Mouse (Mus musculus) CH12.LX (cell line): ENCODE results near the gene Ninl.

Source experiments
- CHD2 ChIP-seq: IDR thresholded peaks from 2 replicates; pipeline ENCODE4 v1.6.1; 2011; ENCODE audit warnings: low read length, improper control_type of control experiment
- CTCF ChIP-seq, 2 experiments: IDR thresholded peaks in 1 of 2; conservative IDR thresholded peaks in 1 of 2; 2 replicates each; pipeline ENCODE4 v1.5.1; 2011 to 2012; ENCODE audit warnings: low read depth in 2 of 2, low read length in 2 of 2, improper control_type of control experiment in 1 of 2, inconsistent platforms in 1 of 2, mild to moderate bottlenecking in 1 of 2, moderate library complexity in 1 of 2
- EP300 ChIP-seq: IDR thresholded peaks from 2 replicates; pipeline ENCODE4 v1.6.1; 2011; ENCODE audit warnings: low read length, improper control_type of control experiment
- GABPA ChIP-seq: IDR thresholded peaks from 2 replicates; pipeline ENCODE4 v1.6.1; 2012; ENCODE audit warnings: low read depth, low read length, improper control_type of control experiment, inconsistent platforms; ENCODE audit not compliant: insufficient replicate concordance
- MAFK ChIP-seq: IDR thresholded peaks from 2 replicates; pipeline ENCODE4 v1.6.1; 2011; ENCODE audit warnings: low read length, improper control_type of control experiment; ENCODE audit not compliant: insufficient replicate concordance
- MEF2A ChIP-seq: IDR thresholded peaks from 2 replicates; pipeline ENCODE4 v1.6.1; 2014; ENCODE audit warnings: low read depth, mild to moderate bottlenecking, inconsistent platforms, low read length, improper control_type of control experiment, borderline replicate concordance
- MXI1 ChIP-seq: IDR thresholded peaks from 2 replicates; pipeline ENCODE4 v1.6.1; 2011; ENCODE audit warnings: mild to moderate bottlenecking, low read depth, low read length, improper control_type of control experiment
- NELFE ChIP-seq: IDR thresholded peaks from 2 replicates; pipeline ENCODE4 v1.6.1; 2011; ENCODE audit warnings: low read depth, low read length, improper control_type of control experiment
- POLR2A ChIP-seq: IDR thresholded peaks from 2 replicates; pipeline ENCODE4 v1.6.1; 2011; ENCODE audit warnings: low read depth, mild to moderate bottlenecking, improper control_type of control experiment, low read length
- RAD21 ChIP-seq: IDR thresholded peaks from 2 replicates; pipeline ENCODE4 v1.6.1; 2011; ENCODE audit warnings: low read depth, mild to moderate bottlenecking, low read length, improper control_type of control experiment, moderate library complexity
- RCOR1 ChIP-seq: conservative IDR thresholded peaks from 2 replicates; pipeline ENCODE4 v1.6.1; 2012; ENCODE audit warnings: low read depth, mild to moderate bottlenecking, inconsistent platforms, low read length, improper control_type of control experiment
- SMC3 ChIP-seq: IDR thresholded peaks from 2 replicates; pipeline ENCODE4 v1.6.1; 2011; ENCODE audit warnings: low read depth, low read length, improper control_type of control experiment
- ZC3H11A ChIP-seq: IDR thresholded peaks from 2 replicates; pipeline ENCODE4 v1.6.1; 2012; ENCODE audit warnings: low read depth, mild to moderate bottlenecking, inconsistent platforms, low read length, improper control_type of control experiment
- ZKSCAN1 ChIP-seq: IDR thresholded peaks from 2 replicates; pipeline ENCODE4 v1.6.1; 2012; ENCODE audit warnings: low read depth, inconsistent platforms, low read length, improper control_type of control experiment, borderline replicate concordance

GRCm38 (mm10) chr2:150990506-150990905, 48.7 kb downstream of the Ninl start:
- TF ChIP-seq ZKSCAN1 (no peak), GABPA (no peak), POLR2A (no peak), MAFK (no peak), MXI1 (no peak), EP300 (no peak), ZC3H11A (no peak), RAD21 (no peak), RCOR1 (no peak), NELFE (no peak), CTCF (conservative IDR thresholded peaks at IDR 0.05 in 1 of 2, IDR thresholded peaks at IDR 0.05 in 1 of 2; ENCODE audit: low read depth in 2 of 2, low read length in 2 of 2) (no peak), SMC3 (no peak), CHD2 (no peak), MEF2A (no peak)
